Mouse (Mus musculus) heart, embryonic 16.5 days (tissue): ENCODE data around the gene Capn6. TPM values are rescaled to one million over a fixed set of nuclear protein-coding genes. Genes with fewer than 3 reads are reported as not detected.

Source experiments
- ATAC-seq: fragments of 200-750 bp; cut with Nextera tagmentation; replicated peaks from 2 replicates; pipeline ENCODE4 v1.8.0; 2017; ENCODE audit warnings: moderate number of reproducible peaks; ENCODE audit not compliant: insufficient read depth, low FRiP score; ENCODE audit errors: extremely low read depth
- H3K27ac ChIP-seq: fragments of 300-500 bp; sonication (generic); 2 replicates; pipeline ENCODE4 v1.5.1; 2014; ENCODE audit warnings: mild to moderate bottlenecking, low read length, control low read depth, moderate library complexity
- H3K27me3 ChIP-seq: fragments of 300-500 bp; sonication (generic); 2 replicates; pipeline ENCODE4 v1.6.1; 2014; ENCODE audit warnings: low read length, mixed read lengths; ENCODE audit not compliant: control insufficient read depth, insufficient read depth
- H3K36me3 ChIP-seq: fragments of 300-500 bp; sonication (generic); 2 replicates; pipeline ENCODE4 v1.6.1; 2014; ENCODE audit not compliant: control insufficient read depth, insufficient read depth
- H3K4me1 ChIP-seq: fragments of 300-500 bp; sonication (generic); 2 replicates; pipeline ENCODE4 v1.6.1; 2014; ENCODE audit warnings: low read length, mixed read lengths; ENCODE audit not compliant: control insufficient read depth, insufficient read depth
- H3K4me2 ChIP-seq: fragments of 300-500 bp; sonication (generic); 2 replicates; pipeline ENCODE4 v1.6.1; 2014; ENCODE audit warnings: low read depth, mild to moderate bottlenecking, control low read depth, low read length
- H3K4me3 ChIP-seq: fragments of 300-500 bp; sonication (generic); 2 replicates; pipeline ENCODE4 v1.5.1; 2014; ENCODE audit warnings: mild to moderate bottlenecking, control low read depth, low read length
- H3K9ac ChIP-seq: fragments of 300-500 bp; sonication (generic); 2 replicates; pipeline ENCODE4 v1.6.1; 2014; ENCODE audit warnings: low read length, control low read depth
- H3K9me3 ChIP-seq: fragments of 300-500 bp; sonication (generic); replicated peaks from 2 replicates; pipeline ENCODE4 v1.6.1; 2016; ENCODE audit warnings: low read length; ENCODE audit not compliant: control insufficient read depth
- WGBS: fragments of 180-500 bp; shearing (Covaris S2); extraction: QIAGEN DNeasy Blood & Tissue Kit; methylation state at CpG from one replicate; pipeline ENCODE4 v1.1.7; 2014; 5-methylcytosine and 5-hydroxymethylcytosine counted together
- polyA plus RNA-seq: library from polyadenylated mRNA; unstranded; fragments of >200 nt; fragmentation: Nextera tagmentation; extraction: Ambion mirVana; gene quantifications from 2 replicates; pipeline ENCODE4 v1.2.1, GENCODE M21; 2015

Capn6 gene
- polyA plus RNA-seq = 78.0 and 78.9 TPM in 2 replicates

- no peaks in the 10 kb centered on the region for H3K36me3 ChIP-seq
- peak within 1 kb of the TSS; percentile 49 for H3K4me3 ChIP-seq
- peak within 1 kb of the TSS; percentile 46 for H3K27ac ChIP-seq
- no peaks in the 10 kb centered on the region for H3K4me1 ChIP-seq
- no peak; the same call in 1 of the 2 replicates for ATAC-seq
- H3K9me3 ChIP-seq = no peaks in the 10 kb centered on the region
- no peaks in the 10 kb centered on the region for H3K27me3 ChIP-seq
- H3K4me2 ChIP-seq = peak within 1 kb of the TSS; percentile 61
- 26% methylated on average over 4 of the region's 4 CpGs for WGBS
- peak within 1 kb of the TSS; percentile 59 for H3K9ac ChIP-seq
Observed at GRCm38 (mm10) chrX:143827212-143827611, at the start of gene Capn6. Gene Capn6 (minus strand): TSS chrX:143827414.

GRCm38 (mm10) chrX:143867129-143867664 is 40.0 kb upstream of the Capn6 start:
- Histone ChIP-seq H3K9ac (no peak overlapping the region), H3K4me3 (no peak overlapping the region), H3K27me3 (no peaks in the 10 kb centered on the region; the same call in 1 of the 2 replicates), H3K4me1 (no peaks in the 10 kb centered on the region), H3K36me3 (no peaks in the 10 kb centered on the region), H3K9me3 (no peaks in the 10 kb centered on the region), H3K27ac (no peak overlapping the region), H3K4me2 (no peak overlapping the region)
- WGBS = 77% methylated on average over 5 of the region's 5 CpGs
- no peak for ATAC-seq

GRCm38 (mm10) chrX:143851351-143851750 is 24.1 kb upstream of the Capn6 start:
- Histone ChIP-seq H3K4me1 (no peaks in the 10 kb centered on the region), H3K4me3 (no peak overlapping the region), H3K4me2 (no peak overlapping the region), H3K9ac (no peak overlapping the region), H3K27me3 (no peaks in the 10 kb centered on the region), H3K9me3 (no peaks in the 10 kb centered on the region), H3K36me3 (no peaks in the 10 kb centered on the region), H3K27ac (no peak overlapping the region)
- WGBS = 68% methylated on average over 3 of the region's 3 CpGs
- no peak for ATAC-seq

GRCm38 (mm10) chrX:143849969-143850368 is 22.8 kb upstream of the Capn6 start:
- no peaks in the 10 kb centered on the region for H3K9me3 ChIP-seq
- no peak overlapping the region for H3K9ac ChIP-seq
- no peaks in the 10 kb centered on the region for H3K27me3 ChIP-seq
- no peak overlapping the region for H3K27ac ChIP-seq
- no peak overlapping the region for H3K4me3 ChIP-seq
- 76% methylated on average over 3 of the region's 3 CpGs for WGBS
- no peaks in the 10 kb centered on the region for H3K36me3 ChIP-seq
- H3K4me1 ChIP-seq = no peaks in the 10 kb centered on the region
- ATAC-seq = no peak
- H3K4me2 ChIP-seq = no peak overlapping the region

GRCm38 (mm10) chrX:143846637-143847036 is 19.4 kb upstream of the Capn6 start:
- no peaks in the 10 kb centered on the region for H3K4me1 ChIP-seq
- WGBS = 70% methylated on average over 3 of the region's 3 CpGs
- no peaks in the 10 kb centered on the region for H3K9me3 ChIP-seq
- no peak overlapping the region for H3K9ac ChIP-seq
- H3K36me3 ChIP-seq = no peaks in the 10 kb centered on the region
- no peaks in the 10 kb centered on the region for H3K27me3 ChIP-seq
- no peak for ATAC-seq
- no peak overlapping the region for H3K4me2 ChIP-seq
- H3K4me3 ChIP-seq = no peak overlapping the region
- no peak overlapping the region for H3K27ac ChIP-seq

- H3K4me1 ChIP-seq = no peaks in the 10 kb centered on the region
- no peaks in the 10 kb centered on the region for H3K36me3 ChIP-seq
- peak overlapping the region; percentile 59 for H3K9ac ChIP-seq
- H3K4me3 ChIP-seq = peak overlapping the region; percentile 49
- 20% methylated on average over 4 of the region's 4 CpGs for WGBS
- ATAC-seq = no peak
- H3K4me2 ChIP-seq = peak overlapping the region; percentile 61
- no peaks in the 10 kb centered on the region for H3K9me3 ChIP-seq
- peak overlapping the region; percentile 46 for H3K27ac ChIP-seq
- no peaks in the 10 kb centered on the region for H3K27me3 ChIP-seq
Observed at GRCm38 (mm10) chrX:143826521-143826920, 693 bp downstream of the Capn6 start.

GRCm38 (mm10) chrX:143818961-143819360 is 8.3 kb downstream of the Capn6 start:
- Histone ChIP-seq H3K27me3 (no peaks in the 10 kb centered on the region), H3K9ac (no peak overlapping the region), H3K4me2 (no peak overlapping the region), H3K9me3 (no peaks in the 10 kb centered on the region), H3K4me3 (no peak overlapping the region), H3K4me1 (no peaks in the 10 kb centered on the region), H3K36me3 (no peaks in the 10 kb centered on the region), H3K27ac (no peak overlapping the region)
- 88% methylated on average over 2 of the region's 2 CpGs for WGBS
- no peak for ATAC-seq

GRCm38 (mm10) chrX:143815948-143816347 is 11.3 kb downstream of the Capn6 start:
- no peak overlapping the region for H3K4me2 ChIP-seq
- no peak overlapping the region for H3K9ac ChIP-seq
- 59% methylated on average over 1 of the region's 1 CpGs for WGBS
- no peaks in the 10 kb centered on the region for H3K36me3 ChIP-seq
- no peak for ATAC-seq
- no peak overlapping the region for H3K4me3 ChIP-seq
- no peak overlapping the region for H3K27ac ChIP-seq
- H3K4me1 ChIP-seq = no peaks in the 10 kb centered on the region
- H3K9me3 ChIP-seq = no peaks in the 10 kb centered on the region
- no peaks in the 10 kb centered on the region for H3K27me3 ChIP-seq

- H3K4me3 ChIP-seq = no peak overlapping the region
- H3K27ac ChIP-seq = no peak overlapping the region
- ATAC-seq = no peak
- H3K9me3 ChIP-seq = no peaks in the 10 kb centered on the region
- no peaks in the 10 kb centered on the region for H3K4me1 ChIP-seq
- H3K27me3 ChIP-seq = no peaks in the 10 kb centered on the region
- no peak overlapping the region for H3K4me2 ChIP-seq
- 63% methylated on average over 3 of the region's 3 CpGs for WGBS
- no peak overlapping the region for H3K9ac ChIP-seq
- no peaks in the 10 kb centered on the region for H3K36me3 ChIP-seq
Observed at GRCm38 (mm10) chrX:143762556-143762955, 64.7 kb downstream of the Capn6 start.
